Mouse (Mus musculus) hindbrain, embryonic 11.5 days (tissue): ENCODE data around the gene Olfr295. TPM values are rescaled to one million over a fixed set of nuclear protein-coding genes. Genes with fewer than 3 reads are reported as not detected.

Source experiments
- ATAC-seq: fragments of 200-750 bp; cut with Nextera tagmentation; 2 replicates; pipeline ENCODE4 v1.8.0; 2017; ENCODE audit warnings: mild to moderate bottlenecking, moderate TSS enrichment, moderate library complexity; ENCODE audit not compliant: low FRiP score
- DNase-seq: peaks from one replicate; pipeline ENCODE4 v3.0.0-alpha.2; 2015; ENCODE audit warnings: low spot score
- H3K27ac ChIP-seq: fragments of 300-500 bp; sonication (generic); 2 replicates; pipeline ENCODE4 v1.5.1; 2014; ENCODE audit warnings: mild to moderate bottlenecking, low read depth, low read length
- H3K27me3 ChIP-seq: fragments of 300-500 bp; sonication (generic); 2 replicates; pipeline ENCODE4 v1.6.1; 2014; ENCODE audit warnings: mild to moderate bottlenecking, low read length, moderate library complexity, mixed read lengths; ENCODE audit not compliant: control insufficient read depth, insufficient read depth
- H3K36me3 ChIP-seq: fragments of 300-500 bp; sonication (generic); 2 replicates; pipeline ENCODE4 v1.6.1; 2014; ENCODE audit warnings: mild to moderate bottlenecking, low read length, moderate library complexity, mixed read lengths; ENCODE audit not compliant: control insufficient read depth, insufficient read depth
- H3K4me1 ChIP-seq: fragments of 300-500 bp; sonication (generic); replicated peaks from 2 replicates; pipeline ENCODE4 v1.6.1; 2014; ENCODE audit warnings: low read length, mixed read lengths; ENCODE audit not compliant: control insufficient read depth, insufficient read depth
- H3K4me2 ChIP-seq: fragments of 300-500 bp; sonication (generic); replicated peaks from 2 replicates; pipeline ENCODE4 v1.6.1; 2014; ENCODE audit warnings: mild to moderate bottlenecking, low read depth, low read length
- H3K4me3 ChIP-seq: fragments of 300-500 bp; sonication (generic); 2 replicates; pipeline ENCODE4 v1.5.1; 2014; ENCODE audit warnings: low read depth, low read length
- H3K9ac ChIP-seq: fragments of 300-500 bp; sonication (generic); 2 replicates; pipeline ENCODE4 v1.6.1; 2014; ENCODE audit warnings: low read depth, low read length
- H3K9me3 ChIP-seq: fragments of 300-500 bp; sonication (generic); 2 replicates; pipeline ENCODE4 v1.6.1; 2016; ENCODE audit warnings: low read length; ENCODE audit not compliant: control insufficient read depth
- WGBS: fragments of 180-500 bp; shearing (Covaris S2); extraction: QIAGEN DNeasy Blood & Tissue Kit; methylation state at CpG from one replicate; pipeline ENCODE4 v1.1.7; 2014; 5-methylcytosine and 5-hydroxymethylcytosine counted together
- polyA plus RNA-seq: library from polyadenylated mRNA; unstranded; fragments of >200 nt; fragmentation: Nextera tagmentation; extraction: Ambion mirVana; gene quantifications from 2 replicates; pipeline ENCODE4 v1.2.1, GENCODE M21; 2014

Gene Olfr295
- not detected in 2 replicates for polyA plus RNA-seq

DNA sequence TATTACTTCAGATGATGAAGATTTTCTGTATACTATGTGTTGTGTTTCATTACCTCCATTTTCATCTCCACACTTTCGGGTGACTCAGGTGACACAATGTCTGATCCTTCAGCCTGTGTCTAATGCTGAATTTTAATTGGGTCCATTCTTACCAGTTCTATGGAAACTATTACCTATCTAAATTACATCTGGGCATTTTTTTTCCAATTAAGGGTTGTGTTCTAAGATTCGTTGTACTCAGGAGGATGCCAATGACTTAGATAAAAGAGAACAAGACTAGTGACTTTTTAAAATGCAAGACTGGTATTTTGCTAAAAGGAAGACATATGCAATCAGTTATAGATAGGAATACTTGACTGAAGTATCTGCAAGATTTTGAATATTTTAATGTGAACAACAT lies at the start of gene Olfr295:
Gene Olfr295 (plus strand): TSS at position 301 of the 400 bp plus-strand sequence.
- Histone ChIP-seq H3K27ac (no peak within 1 kb of the TSS), H3K4me2 (no peak within 1 kb of the TSS), H3K4me1 (no peaks in the 10 kb centered on the region), H3K9me3 (no peaks in the 10 kb centered on the region), H3K4me3 (no peak within 1 kb of the TSS), H3K9ac (no peak within 1 kb of the TSS), H3K27me3 (no peaks in the 10 kb centered on the region), H3K36me3 (no peaks in the 10 kb centered on the region)
- WGBS: 84% methylated on average over 2 of the region's 2 CpGs
- no peak for ATAC-seq
- DNase-seq: no peak

DNA sequence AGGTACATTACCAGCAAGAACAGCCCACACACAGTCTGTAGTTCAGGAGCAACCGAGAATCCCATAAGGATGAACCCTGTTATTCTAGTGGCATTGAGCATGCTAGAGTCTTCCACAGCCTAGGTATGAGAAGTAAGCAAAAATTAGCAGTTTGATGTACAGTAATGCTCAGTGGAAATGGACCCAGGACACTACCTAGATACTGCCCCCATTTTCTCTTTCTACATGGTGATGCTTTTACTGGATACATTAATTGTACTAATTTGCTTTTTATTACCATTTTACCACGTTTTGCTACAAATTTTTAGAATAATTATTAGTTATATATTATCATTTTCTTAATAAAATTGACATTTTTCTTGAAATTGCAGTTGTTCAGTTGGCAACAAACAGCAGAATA lies 32.9 kb downstream of the Olfr295 start, which contains the start of gene Olfr294:
Gene Olfr294 (minus strand): TSS at position 101 of the 400 bp plus-strand sequence.
- WGBS: 70% methylated on average over 2 of the region's 2 CpGs
- no peaks in the 10 kb centered on the region for H3K4me1 ChIP-seq
- DNase-seq: no peak
- H3K27ac ChIP-seq: no peak within 1 kb of the TSS
- no peaks in the 10 kb centered on the region for H3K36me3 ChIP-seq
- no peak for ATAC-seq
- no peaks in the 10 kb centered on the region for H3K27me3 ChIP-seq
- no peak within 1 kb of the TSS for H3K4me2 ChIP-seq
- no peak within 1 kb of the TSS for H3K4me3 ChIP-seq
- no peak within 1 kb of the TSS for H3K9ac ChIP-seq
- H3K9me3 ChIP-seq: no peaks in the 10 kb centered on the region

Other genes with a start within 250 kb of the Olfr295 start
- gene Olfr307, start 246.3 kb upstream of the Olfr295 start, polyA plus RNA-seq: not detected in 2 replicates
- gene Olfr305, start 216.9 kb upstream of the Olfr295 start, polyA plus RNA-seq: not detected in 2 replicates
- not detected in 2 replicates for gene Olfr304, start 197.2 kb upstream of the Olfr295 start, polyA plus RNA-seq
- not detected in 2 replicates for gene Olfr303, start 186.1 kb upstream of the Olfr295 start, polyA plus RNA-seq
- not detected in 2 replicates for gene Olfr301, start 180.0 kb upstream of the Olfr295 start, polyA plus RNA-seq
- not detected in 2 replicates for gene Olfr299, start 123.9 kb upstream of the Olfr295 start, polyA plus RNA-seq
- not detected in 2 replicates for gene Olfr298, start 91.4 kb upstream of the Olfr295 start, polyA plus RNA-seq
- not detected in 2 replicates for gene Olfr297, start 63.9 kb upstream of the Olfr295 start, polyA plus RNA-seq
- not detected in 2 replicates for gene Olfr294, start 32.8 kb downstream of the Olfr295 start, polyA plus RNA-seq
- gene Olfr293, start 65.2 kb downstream of the Olfr295 start, polyA plus RNA-seq: not detected in 2 replicates
- gene Olfr292, start 104.5 kb downstream of the Olfr295 start, polyA plus RNA-seq: not detected in 2 replicates
- gene Folh1, start 192.1 kb downstream of the Olfr295 start, polyA plus RNA-seq: not detected in 2 replicates
- gene Vmn2r77, start 211.2 kb downstream of the Olfr295 start, polyA plus RNA-seq: not detected in 2 replicates